Mouse (Mus musculus): Measurements from ENCODE around the gene Synj1.

The Synj1 gene

DNA sequence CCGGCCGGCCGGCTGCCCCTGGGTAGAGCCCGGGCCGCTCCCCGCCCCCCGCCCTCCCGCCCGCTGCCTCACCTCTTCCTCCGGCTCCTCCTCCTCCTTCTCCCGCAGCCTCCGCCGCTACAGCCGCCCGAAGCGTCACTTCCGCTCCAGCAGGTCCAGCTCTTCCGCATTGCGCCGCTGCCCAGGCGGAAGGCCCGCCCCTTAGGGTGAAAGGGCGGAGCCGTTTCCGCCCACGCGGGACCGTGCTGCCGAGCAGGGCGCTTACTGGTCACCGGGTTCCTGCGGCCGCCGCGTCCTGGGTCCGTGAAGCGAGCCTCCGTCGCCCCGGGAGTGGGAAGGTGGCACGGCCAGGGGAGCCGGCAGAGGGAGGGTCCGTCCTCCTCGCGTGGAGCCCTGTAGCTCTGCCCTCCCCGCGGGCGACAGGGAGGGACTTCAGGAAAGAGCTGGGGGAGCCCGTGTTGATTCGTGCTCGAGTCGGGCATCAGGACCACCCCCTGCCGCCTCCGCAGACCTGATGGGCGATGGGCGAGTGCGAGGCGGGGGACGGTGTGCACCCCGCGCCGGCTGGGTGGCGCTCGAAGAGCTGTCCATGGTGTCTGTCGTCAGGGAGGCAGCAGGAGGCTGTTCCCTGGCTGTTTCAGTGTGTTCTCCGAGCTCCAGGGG is at the start of gene Synj1:
TSS of gene Synj1 (minus strand) at position 288 of the 663 bp plus-strand sequence.
- DNase-seq: peak; percentile 94

DNA sequence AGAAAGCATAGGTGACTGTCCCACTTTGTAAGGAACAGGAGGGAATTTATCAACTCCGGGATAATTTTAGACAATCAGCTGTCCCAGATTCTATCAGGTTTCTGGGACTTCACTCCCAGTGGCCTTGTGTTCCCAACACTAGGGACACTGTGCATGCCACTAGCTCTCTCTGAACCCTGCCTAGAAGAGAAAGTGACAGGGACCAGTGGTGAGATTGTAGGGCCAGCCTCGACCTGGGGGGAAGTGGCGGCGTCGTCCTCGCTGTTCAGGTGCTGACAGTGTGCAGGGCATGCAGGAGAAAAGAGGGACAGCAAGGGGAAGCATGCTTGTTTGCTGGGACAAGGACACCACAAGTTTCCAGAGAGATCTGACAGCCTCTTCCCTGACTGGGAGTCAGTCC is 46.6 kb upstream of the Synj1 start:
- no peak for DNase-seq

GRCm38 (mm10) chr16:91057261-91057660 is 46.2 kb upstream of the Synj1 start:
- no peak for DNase-seq

GRCm38 (mm10) chr16:91056043-91056821 is 45.1 kb upstream of the Synj1 start:
- DNase-seq: no peak

- no peak for DNase-seq
These were observed 44.0 kb upstream of the Synj1 start for GRCm38 (mm10) chr16:91055150-91055549.

GRCm38 (mm10) chr16:91053599-91053998 is 42.5 kb upstream of the Synj1 start:
- no peak for DNase-seq

- DNase-seq: peak; percentile 66
These were observed 34.4 kb upstream of the Synj1 start for GRCm38 (mm10) chr16:91045511-91045910.

DNA sequence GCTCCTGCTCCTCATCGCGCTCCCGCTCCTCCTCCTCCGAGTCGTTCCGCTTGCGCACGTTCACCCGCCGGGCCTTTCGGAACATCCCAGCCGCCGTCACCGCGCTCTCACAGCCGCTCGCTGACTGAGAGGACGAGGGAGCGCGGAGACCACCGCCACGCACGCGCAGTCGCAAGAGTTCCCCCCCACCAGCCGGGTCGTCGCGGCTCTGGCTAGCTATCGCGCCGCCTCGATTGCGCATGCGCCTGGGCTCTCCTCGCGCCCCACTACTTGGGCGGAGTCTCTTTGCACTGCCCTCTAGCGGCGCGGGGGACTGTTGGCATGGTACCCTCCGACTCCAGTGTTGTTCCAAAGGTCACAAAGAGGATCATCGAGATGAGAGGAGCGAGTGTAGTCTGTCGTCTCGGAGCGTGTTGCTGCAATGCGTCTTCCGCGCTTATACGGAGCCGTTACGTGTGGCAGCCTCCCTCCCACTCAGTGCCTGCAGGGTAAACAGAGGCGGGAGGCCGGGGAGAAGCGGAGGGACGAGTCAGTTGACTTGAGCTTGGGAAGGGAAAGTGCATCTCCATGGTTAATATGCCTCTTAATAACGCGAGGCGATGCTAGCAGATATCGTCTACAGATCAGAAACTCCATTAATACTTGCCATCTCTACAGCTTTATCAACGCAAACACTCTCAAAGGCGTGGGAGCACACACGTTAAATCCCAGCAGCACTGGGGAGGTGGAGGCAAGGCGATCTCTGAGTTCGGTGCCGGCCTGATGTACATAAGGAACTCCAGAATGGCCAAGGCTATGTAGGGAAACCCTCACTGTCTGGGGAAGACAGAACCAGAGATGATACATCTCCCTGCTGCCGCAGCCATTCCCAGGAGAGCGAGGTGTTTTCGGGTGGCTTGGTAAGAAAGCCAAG is 33.4 kb upstream of the Synj1 start, which contains the start of gene Paxbp1:
TSS of gene Paxbp1 (minus strand) at position 274 of the 913 bp plus-strand sequence.
- DNase-seq: peak; percentile 99

- DNase-seq: peak; percentile 76
These were observed 32.5 kb upstream of the Synj1 start for GRCm38 (mm10) chr16:91043461-91044248.

- no peak for DNase-seq
These were observed 31.5 kb upstream of the Synj1 start for GRCm38 (mm10) chr16:91042640-91043039.

DNA sequence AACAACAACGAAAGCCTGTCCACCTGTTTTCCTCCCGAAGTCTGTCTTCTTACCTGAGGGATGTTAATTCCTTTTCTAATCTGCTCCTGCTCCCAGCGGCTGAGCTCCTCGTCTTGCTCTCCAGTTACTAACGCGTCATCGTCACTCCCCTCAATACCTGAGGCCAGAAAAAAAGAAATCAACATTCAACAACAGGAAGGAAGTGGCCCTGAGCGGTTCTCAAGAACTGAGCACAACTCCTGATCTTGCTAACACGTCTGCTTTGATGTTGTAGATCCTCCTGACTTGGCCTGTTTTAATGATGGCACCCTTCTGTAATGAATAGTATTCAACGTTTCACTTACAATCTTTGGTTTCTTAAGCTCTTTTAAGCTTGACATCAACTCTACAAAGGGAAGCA is 24.8 kb upstream of the Synj1 start:
- no peak for DNase-seq

DNA sequence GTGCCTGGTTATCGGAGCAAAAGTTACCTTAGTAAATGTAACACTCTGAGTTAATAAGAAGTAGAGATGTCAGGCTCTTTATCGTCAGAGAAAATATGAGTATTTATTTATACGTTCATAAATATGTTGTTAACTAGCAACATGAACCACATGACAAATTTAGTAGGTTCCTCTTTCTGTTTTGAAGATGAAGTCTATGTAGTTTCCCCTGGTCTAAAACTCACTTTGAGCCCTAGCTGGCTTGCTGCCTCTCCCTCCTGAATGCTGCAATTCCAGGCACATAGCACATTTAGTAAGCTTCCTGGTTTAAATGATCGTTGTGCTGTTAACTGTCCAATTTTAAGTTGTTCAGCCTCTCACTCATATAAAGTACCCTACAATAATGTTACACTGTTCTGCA is 19.6 kb upstream of the Synj1 start:
- no peak for DNase-seq

GRCm38 (mm10) chr16:91029901-91030300 is 18.8 kb upstream of the Synj1 start:
- no peak for DNase-seq

- DNase-seq: no peak
These were observed 18.1 kb upstream of the Synj1 start for GRCm38 (mm10) chr16:91029161-91029743.

DNA sequence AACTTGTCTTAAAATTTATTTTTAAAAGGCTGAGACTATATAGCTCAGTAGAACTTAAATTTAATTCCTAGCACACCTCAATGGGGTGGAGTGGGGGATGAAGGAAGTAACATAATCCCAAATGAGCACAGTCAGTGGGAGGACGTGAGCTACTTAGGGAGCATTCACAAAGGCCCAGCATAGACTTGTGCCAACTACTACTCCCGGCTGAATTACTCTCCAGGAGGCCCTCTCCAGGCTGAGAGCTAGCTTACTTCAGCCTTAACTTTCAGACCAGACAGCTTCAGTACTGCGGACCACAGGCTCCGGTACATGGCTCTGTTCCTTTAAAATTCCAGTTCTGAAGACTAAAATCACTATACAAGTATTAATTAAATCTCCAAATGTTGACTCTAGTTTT is 15.2 kb upstream of the Synj1 start:
- DNase-seq: no peak

DNA sequence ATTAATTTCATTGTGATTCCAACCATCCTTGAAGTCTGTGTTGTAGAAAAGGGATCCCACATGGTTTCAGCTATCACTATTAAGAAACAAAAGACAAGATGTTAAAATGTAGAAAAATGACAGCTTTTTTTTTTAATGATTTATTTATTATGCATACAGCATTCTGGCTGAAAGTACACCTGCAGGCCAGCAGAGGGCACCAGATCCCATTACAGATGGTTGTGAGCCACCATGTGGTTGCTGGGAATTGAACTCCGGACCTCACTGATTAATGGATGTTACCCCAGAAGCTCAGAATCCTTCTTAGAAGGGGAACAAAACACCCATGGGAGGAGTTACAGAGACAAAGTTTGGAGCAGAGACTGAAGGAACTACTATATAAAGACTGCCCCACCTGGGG is 12.3 kb upstream of the Synj1 start:
- peak; percentile 11 for DNase-seq

- no peak for DNase-seq
These were observed 9.9 kb upstream of the Synj1 start for GRCm38 (mm10) chr16:91020842-91021483.

GRCm38 (mm10) chr16:91019476-91019875 is 8.4 kb upstream of the Synj1 start:
- no peak for DNase-seq

GRCm38 (mm10) chr16:91015761-91016160 is 4.7 kb upstream of the Synj1 start:
- no peak for DNase-seq

- DNase-seq: no peak
These were observed 739 bp upstream of the Synj1 start for GRCm38 (mm10) chr16:91011847-91012246.

DNA sequence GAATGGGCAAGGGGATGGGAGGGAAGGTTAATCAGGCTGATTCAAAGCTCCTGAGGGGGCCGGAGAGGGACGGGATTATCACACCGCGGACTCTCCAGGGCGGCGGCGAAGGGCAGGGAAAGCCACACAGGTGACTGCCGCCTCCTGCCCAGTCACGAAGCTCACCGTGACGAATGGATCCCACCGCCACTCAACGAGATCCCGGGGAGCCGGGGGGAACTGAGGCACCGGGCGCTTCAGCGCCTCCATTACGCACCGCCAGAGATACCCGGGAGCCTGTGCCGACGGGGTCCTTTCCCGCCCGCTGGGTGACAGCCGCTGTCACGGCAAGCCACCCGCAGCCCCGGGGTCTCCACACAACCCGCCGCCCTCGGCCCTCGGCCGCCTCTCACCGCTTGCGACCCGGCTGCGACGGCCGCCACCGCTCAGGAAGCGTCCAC is 507 bp downstream of the Synj1 start:
- no peak for DNase-seq

Measured in lung, postnatal 10 days (tissue).